Mouse (Mus musculus) olfactory bulb, adult 2 months (tissue): ENCODE data around the gene Tpm3. TPM values are rescaled to one million over a fixed set of nuclear protein-coding genes. Genes with fewer than 3 reads are reported as not detected.

Experiments
- H3K27ac ChIP-seq: fragments of 200-500 bp; 2 replicates; pipeline ENCODE4 v1.5.1; 2012; ENCODE audit warnings: low read depth, low read length; ENCODE audit not compliant: insufficient read depth
- H3K4me1 ChIP-seq: fragments of 200-500 bp; 2 replicates; pipeline ENCODE4 v1.6.1; 2012; ENCODE audit warnings: low read length; ENCODE audit not compliant: control insufficient read depth, insufficient read depth
- H3K4me3 ChIP-seq: fragments of 200-500 bp; 2 replicates; pipeline ENCODE4 v1.5.1; 2012; ENCODE audit warnings: mild to moderate bottlenecking, low read depth, low read length, moderate library complexity; ENCODE audit not compliant: insufficient read depth
- CTCF ChIP-seq: fragments of 200-500 bp; IDR thresholded peaks from 2 replicates; pipeline ENCODE4 v1.5.1; 2012; ENCODE audit warnings: low read depth, mild to moderate bottlenecking, low read length, moderate library complexity; ENCODE audit not compliant: insufficient read depth
- POLR2A ChIP-seq: fragments of 200-500 bp; IDR thresholded peaks from 2 replicates; pipeline ENCODE4 v1.6.1; 2012; ENCODE audit warnings: mild to moderate bottlenecking, low read depth, low read length, moderate library complexity; ENCODE audit not compliant: insufficient read depth
- WGBS: fragments of 180-500 bp; shearing (Covaris S2); methylation state at CpG from one replicate; pipeline ENCODE4 v1.1.7; 2018; 5-methylcytosine and 5-hydroxymethylcytosine counted together
- polyA plus RNA-seq: library from polyadenylated mRNA; stranded (reverse); fragments of >200 nt; gene quantifications from 2 replicates; pipeline ENCODE4 v1.2.4, GENCODE M21; 2012; ENCODE audit warnings: low replicate concordance; ENCODE audit not compliant: missing spikeins, insufficient read depth, insufficient read length

The Tpm3 gene
- polyA plus RNA-seq, 1 experiment: 441 TPM

DNA sequence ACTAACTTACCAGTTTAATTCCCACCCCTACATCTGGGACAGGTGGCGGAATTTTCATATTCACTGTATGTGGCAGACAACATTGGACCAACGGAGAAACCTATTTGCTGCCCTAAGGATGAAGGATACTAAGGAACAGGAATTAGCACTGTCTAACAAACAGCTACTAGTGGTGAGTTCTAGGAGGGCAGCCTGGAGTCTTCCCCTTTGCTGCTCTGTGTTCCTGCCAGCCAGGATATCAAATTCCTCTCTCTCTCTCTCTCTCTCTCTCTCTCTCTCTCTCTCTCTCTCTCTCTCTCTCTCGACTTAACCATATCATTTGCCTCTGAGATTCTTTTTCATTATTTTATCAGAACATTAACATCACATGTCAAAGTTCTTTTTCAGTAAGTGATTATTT, 8.1 kb upstream of the Tpm3 start:
- Histone ChIP-seq H3K4me1 (0 out of 2 replicates have a peak, but pooled peaks cover 2% of the 10 kb centered on the region), H3K4me3 (no peak overlapping the region), H3K27ac (no peak overlapping the region)
- no peak for TF ChIP-seq POLR2A
- TF ChIP-seq CTCF: no peak
- WGBS: 73% methylated on average over 3 of the region's 3 CpGs

DNA sequence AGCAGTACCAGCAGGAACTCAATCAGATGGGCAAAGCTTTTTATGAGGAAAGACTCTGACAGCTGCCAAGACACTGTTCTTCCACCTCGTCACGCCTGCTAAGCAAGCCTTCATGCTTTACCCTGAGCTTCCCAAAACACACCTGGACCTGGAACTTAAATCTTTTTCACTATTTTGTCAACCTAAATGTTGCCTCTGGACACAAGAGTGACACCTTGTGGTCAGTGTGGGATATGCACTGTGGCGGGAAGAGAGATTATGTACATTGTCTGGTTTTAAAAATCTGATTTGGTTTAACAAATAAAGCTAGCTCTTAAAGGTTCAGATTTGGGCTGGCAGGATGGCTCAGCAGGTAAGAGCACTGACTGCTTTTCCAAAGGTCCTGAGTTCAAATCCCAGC, 6.9 kb upstream of the Tpm3 start:
- TF ChIP-seq CTCF: peak; percentile 29; the same call in 1 of the 2 replicates
- TF ChIP-seq POLR2A: no peak
- WGBS: 60% methylated on average over 3 of the region's 3 CpGs
- 0 out of 2 replicates have a peak, but pooled peaks cover 2% of the 10 kb centered on the region for H3K4me1 ChIP-seq
- no peak overlapping the region for H3K27ac ChIP-seq
- H3K4me3 ChIP-seq: no peak overlapping the region

DNA sequence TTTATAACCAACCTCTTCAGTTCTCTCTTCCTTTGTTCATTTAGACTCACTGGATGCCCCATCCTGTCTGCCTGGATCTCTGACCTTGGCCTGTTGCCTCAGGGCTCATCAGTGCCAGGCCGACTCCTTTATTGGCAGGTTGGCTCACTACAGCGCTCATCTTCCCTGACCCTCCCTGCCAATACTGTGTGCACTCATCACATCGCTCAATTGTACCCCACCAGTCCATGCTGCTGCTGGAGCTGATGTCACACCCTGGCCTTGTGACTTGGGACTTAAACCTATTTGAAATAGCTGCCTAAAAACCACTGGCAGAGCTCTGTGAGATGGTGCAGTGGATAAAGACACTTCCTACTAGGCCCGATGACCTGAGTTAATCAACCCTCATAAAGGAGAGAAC, 4.6 kb upstream of the Tpm3 start:
- no peak for TF ChIP-seq CTCF
- TF ChIP-seq POLR2A: no peak
- 70% methylated on average over 4 of the region's 4 CpGs for WGBS
- no peak overlapping the region for H3K4me3 ChIP-seq
- 0 out of 2 replicates have a peak, but pooled peaks cover 2% of the 10 kb centered on the region for H3K4me1 ChIP-seq
- H3K27ac ChIP-seq: no peak overlapping the region

DNA sequence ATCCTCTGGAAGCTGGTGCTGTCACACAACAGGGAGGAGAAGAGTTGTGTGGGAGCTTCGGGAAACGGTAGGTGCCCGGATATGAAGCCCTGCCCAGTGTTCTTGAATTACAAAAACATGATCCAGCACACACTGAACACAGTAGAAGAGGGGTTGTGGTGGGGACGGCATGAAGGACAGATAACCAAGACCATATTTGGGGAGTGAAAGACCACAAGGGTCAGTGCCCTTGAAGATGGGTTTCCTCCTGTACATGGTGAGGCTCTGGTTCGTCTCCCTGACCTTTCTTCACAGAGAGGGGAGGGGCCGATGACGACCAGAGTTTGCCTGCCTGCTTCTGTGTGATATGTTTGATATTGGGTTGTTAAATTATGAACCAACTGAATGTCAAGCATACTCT, 2.8 kb upstream of the Tpm3 start:
- Histone ChIP-seq H3K4me3 (no peak overlapping the region), H3K4me1 (0 out of 2 replicates have a peak, but pooled peaks cover 2% of the 10 kb centered on the region), H3K27ac (no peak overlapping the region)
- 86% methylated on average over 7 of the region's 7 CpGs for WGBS
- TF ChIP-seq CTCF (no peak), POLR2A (no peak)

DNA sequence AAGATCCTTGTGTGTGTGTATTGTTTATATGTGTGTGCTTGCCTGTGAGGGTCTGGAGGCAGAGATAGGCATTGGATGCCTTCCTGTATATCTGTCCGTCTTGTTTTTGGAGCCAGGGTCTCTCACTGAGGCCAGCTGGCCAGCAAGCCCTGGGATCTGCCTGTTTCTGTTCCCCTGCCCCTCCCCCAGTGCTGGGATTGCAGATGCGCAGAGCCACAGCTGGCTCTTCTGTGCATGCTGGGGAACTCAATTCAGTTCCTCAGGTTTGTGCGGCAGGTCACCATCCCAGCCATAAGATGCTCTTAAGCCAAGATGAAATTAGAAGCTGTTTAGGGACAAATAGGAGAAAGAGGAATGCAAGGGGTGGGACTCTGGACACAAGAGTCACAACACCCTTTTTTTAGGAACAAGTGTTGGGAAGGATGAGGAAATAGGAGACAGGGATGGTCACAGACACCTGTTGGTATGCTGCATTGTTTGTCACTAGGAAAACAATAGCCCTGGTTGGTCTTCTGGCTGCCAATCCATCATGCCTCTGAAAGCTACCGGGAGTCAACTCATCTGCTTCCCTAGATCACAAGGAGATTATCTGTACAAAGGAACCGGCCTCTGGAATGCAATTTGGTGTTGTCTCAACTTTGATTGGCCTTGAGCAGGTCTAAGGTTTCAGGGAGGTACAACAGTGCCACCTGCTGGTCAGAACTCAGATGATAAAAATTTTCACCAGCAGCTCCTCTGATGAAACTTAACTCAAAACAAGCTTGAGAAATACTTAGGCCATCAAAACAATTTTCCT, 4.7 kb downstream of the Tpm3 start:
- WGBS: 19% methylated on average over 5 of the region's 5 CpGs
- H3K27ac ChIP-seq: no peak overlapping the region
- no peak overlapping the region for H3K4me3 ChIP-seq
- H3K4me1 ChIP-seq: peaks cover 4% of the 10 kb centered on the region; the same call in 1 of the 2 replicates
- TF ChIP-seq CTCF: no peak
- TF ChIP-seq POLR2A: no peak

DNA sequence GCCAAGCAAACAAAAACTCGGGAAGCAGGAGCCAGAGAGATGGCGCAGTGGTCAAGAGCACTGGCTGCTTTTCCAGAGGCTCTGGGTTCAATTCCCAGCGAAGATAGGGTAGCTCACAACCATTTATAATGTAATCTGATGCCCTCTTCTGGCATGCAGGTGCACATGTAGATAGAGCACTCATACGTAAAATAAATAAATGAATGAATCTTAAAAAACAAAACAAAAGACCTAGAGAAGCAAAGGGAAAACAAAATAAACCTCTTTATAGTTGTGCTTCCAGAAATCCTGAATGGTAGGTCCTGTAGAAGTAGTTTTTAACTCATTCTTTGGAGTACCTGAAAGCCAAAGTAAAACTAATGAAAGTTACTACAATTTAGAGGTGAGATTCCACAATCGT, 5.8 kb downstream of the Tpm3 start:
- Histone ChIP-seq H3K4me3 (no peak overlapping the region), H3K27ac (no peak overlapping the region), H3K4me1 (peaks cover 14% of the 10 kb centered on the region)
- TF ChIP-seq CTCF (no peak), POLR2A (no peak)
- 50% methylated on average over 5 of the region's 5 CpGs for WGBS

DNA sequence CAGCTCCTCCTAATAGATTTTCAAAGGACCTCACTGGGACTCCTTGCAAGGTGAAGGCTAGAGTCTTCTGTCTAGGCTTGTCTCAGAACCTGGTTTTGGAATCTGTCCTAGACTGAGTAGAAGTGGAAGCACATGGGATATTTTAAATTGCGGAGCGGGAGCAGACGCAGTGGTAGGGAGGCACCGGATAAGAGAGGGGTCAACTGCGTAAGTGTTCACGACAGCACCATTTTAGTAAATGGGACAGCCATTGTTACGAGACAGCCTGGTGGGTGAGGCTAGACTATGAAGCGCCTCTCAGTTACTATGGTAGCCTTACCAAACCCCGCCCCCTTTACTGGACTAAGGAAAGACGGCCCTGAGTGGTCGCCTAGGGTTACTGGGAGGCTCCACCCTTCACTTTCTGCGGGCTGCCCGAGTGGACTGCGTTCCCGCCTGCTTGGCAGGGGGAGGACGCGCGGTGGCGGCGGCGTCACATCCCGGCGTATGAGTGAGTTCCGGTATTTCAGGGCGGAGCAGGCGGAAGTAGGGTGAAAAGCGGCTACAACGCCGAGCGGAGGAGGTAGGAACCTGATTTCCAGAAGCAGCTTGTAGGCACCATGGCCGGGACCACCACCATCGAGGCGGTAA, 6.8 kb downstream of the Tpm3 start:
- Histone ChIP-seq H3K27ac (peak overlapping the region; percentile 71), H3K4me3 (peak overlapping the region; percentile 74), H3K4me1 (peaks cover 19% of the 10 kb centered on the region)
- WGBS: under 1% methylated on average over 33 of the region's 33 CpGs
- peak; percentile 87 for TF ChIP-seq POLR2A
- peak; percentile 6; the same call in 1 of the 2 replicates for TF ChIP-seq CTCF

DNA sequence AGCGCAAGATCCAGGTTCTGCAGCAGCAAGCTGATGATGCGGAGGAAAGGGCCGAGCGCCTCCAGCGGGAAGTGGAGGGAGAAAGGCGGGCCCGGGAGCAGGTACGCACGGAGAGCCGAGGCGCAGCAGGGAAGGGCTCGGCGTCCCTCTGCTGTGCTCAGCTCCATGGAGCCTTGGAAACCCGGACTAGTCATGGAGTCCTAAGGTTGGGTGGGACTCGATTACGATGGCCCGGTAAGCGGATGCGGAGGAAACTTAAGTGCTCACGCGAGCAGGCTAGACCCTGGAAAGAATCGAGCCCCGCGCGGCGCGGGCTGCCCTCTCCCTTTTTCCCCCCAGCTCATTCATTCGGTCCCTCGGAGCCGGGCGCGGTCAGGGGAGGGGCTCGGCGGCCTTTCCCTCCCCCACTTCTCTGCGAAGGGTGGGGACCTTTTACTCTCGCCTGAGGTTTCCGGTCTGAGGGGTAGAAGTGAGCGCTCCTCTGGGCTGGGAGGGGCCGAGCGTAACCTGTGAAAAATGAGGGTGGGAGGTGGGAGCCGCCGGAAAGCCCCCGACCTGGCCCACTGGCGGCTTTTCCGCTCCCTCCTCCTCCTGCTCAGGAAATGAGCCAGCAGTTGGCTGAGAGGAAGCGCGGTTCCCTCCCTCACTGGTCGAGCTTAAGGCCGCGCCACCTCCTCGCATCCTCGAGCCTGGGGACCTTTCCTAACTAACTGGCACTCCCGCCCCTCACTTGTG, 7.5 kb downstream of the Tpm3 start:
- Histone ChIP-seq H3K27ac (peak overlapping the region; percentile 71), H3K4me3 (peak overlapping the region; percentile 74), H3K4me1 (peaks cover 23% of the 10 kb centered on the region)
- no peak for TF ChIP-seq CTCF
- peak; percentile 71; the same call in 1 of the 2 replicates for TF ChIP-seq POLR2A
- under 1% methylated on average over 53 of the region's 53 CpGs for WGBS
